Mouse (Mus musculus) urinary bladder, postnatal 4 days (tissue): ENCODE results near the gene Zfp593.

ENCODE experiments used
- DNase-seq, 2 experiments: peaks; one replicate each; pipeline ENCODE4 v3.0.0; 2021 to 2022; ENCODE audit warnings: low spot score in 2 of 2

Zfp593 gene

GRCm38 (mm10) chr4:134234876-134235275 lies 10.5 kb downstream of the Zfp593 start:
- no peak for DNase-seq

GRCm38 (mm10) chr4:134230431-134230830 lies 15.0 kb downstream of the Zfp593 start:
- DNase-seq, result no peak

GRCm38 (mm10) chr4:134227194-134227593 lies 18.2 kb downstream of the Zfp593 start, which contains the start of gene Catsper4:
TSS of gene Catsper4 (minus strand) at chr4:134227383.
- no peak for DNase-seq

- no peak for DNase-seq
These were observed 22.4 kb downstream of the Zfp593 start for GRCm38 (mm10) chr4:134222793-134223600.

GRCm38 (mm10) chr4:134206488-134207053 lies 38.8 kb downstream of the Zfp593 start:
- DNase-seq, result no peak

- DNase-seq, result no peak
These were observed 42.0 kb downstream of the Zfp593 start for GRCm38 (mm10) chr4:134203340-134203896.

- DNase-seq, result no peak
These were observed 42.5 kb downstream of the Zfp593 start, which contains the start of gene Gm7534 for GRCm38 (mm10) chr4:134202904-134203303. TSS of gene Gm7534 (minus strand) at chr4:134203004.

- DNase-seq, result no peak
These were observed 46.0 kb downstream of the Zfp593 start for GRCm38 (mm10) chr4:134199371-134199770.
